ENCODE assay signal across 8 mouse cellular contexts in genomic region chr6:86366125-86366852, GRCm38 (mm10). TPM values are rescaled to one million over a fixed set of nuclear protein-coding genes. Genes with fewer than 3 reads are reported as not detected.
DNase-seq lines count a peak whose midpoint lies in the region; ATAC-seq and TF ChIP-seq lines count a peak whose summit lies in the region.

No protein-coding gene starts in this region.

- no peaks in the 10 kb centered on the region for H3K9me3 ChIP-seq in embryonic facial prominence, embryonic 12.5 days

- H3K4me1 ChIP-seq in embryonic facial prominence, embryonic 12.5 days: peaks cover 17% of the 10 kb centered on the region
- 0 out of 2 replicates have a peak, but pooled peaks cover 6% of the 10 kb centered on the region for H3K4me1 ChIP-seq in lung, adult 2 months (ENCODE audit: control insufficient read depth, insufficient read depth, low read length)

- H3K27me3 ChIP-seq in C2C12 (ENCODE audit: control insufficient read depth, insufficient read depth, insufficient read length): no peaks in the 10 kb centered on the region
- H3K27me3 ChIP-seq in embryonic facial prominence, embryonic 12.5 days: no peaks in the 10 kb centered on the region

- peaks cover 16% of the 10 kb centered on the region for H3K79me2 ChIP-seq in C2C12 (ENCODE audit: control insufficient read depth, insufficient read depth)

- H3K27ac ChIP-seq in embryonic facial prominence, embryonic 12.5 days: peak overlapping the region; percentile 74

- peaks cover 17% of the 10 kb centered on the region for H3K36me3 ChIP-seq in C2C12 (ENCODE audit: control insufficient read depth, insufficient read depth)
- H3K36me3 ChIP-seq in embryonic facial prominence, embryonic 12.5 days: peaks cover 7% of the 10 kb centered on the region; the same call in 1 of the 2 replicates

- peak overlapping the region; percentile 81 for H3K4me2 ChIP-seq in embryonic facial prominence, embryonic 12.5 days (replicated peaks)

- DNase-seq in adrenal gland, adult 18-20 months (ENCODE audit: low spot score in 2 of 2): peak; percentile 63 to 76
- peak; percentile 71 to 81 for DNase-seq in heart, postnatal 10 days
- DNase-seq in kidney, postnatal 4 days: peak; percentile 52 to 65
- DNase-seq in lung, adult 2 months: peak; percentile 52
- DNase-seq in right cerebral cortex, postnatal 25 days: peak; percentile 43

- no peak for ATAC-seq in embryonic facial prominence, embryonic 12.5 days (ENCODE audit: insufficient number of reproducible peaks, insufficient read depth, low FRiP score, low TSS enrichment)
- no peak for ATAC-seq in monocyte, adult 5-6 weeks (replicated peaks; ENCODE audit: insufficient number of reproducible peaks, low FRiP score, low TSS enrichment, poor library complexity, severe bottlenecking)

- H3K4me3 ChIP-seq in C2C12 (ENCODE audit: insufficient read depth, poor library complexity, severe bottlenecking): peak overlapping the region; percentile 63
- H3K4me3 ChIP-seq in embryonic facial prominence, embryonic 12.5 days: peak overlapping the region; percentile 68
- H3K4me3 ChIP-seq in lung, adult 2 months (replicated peaks; ENCODE audit: extremely low read depth, low read depth, low read length): peak overlapping the region; percentile 66

- peak overlapping the region; percentile 73 for H3K9ac ChIP-seq in embryonic facial prominence, embryonic 12.5 days

- H3ac ChIP-seq in C2C12 (ENCODE audit: control insufficient read depth, insufficient read length, low read depth): peak overlapping the region; percentile 71

- intact Hi-C loops in heart, postnatal 10 days (cut with DNase I): loop anchor here (10.0 kb wide), 1 partner anchor 431 kb away; no protein-coding TSS in a partner anchor

- 45% methylated on average over 25 of the region's 25 CpGs for WGBS in embryonic facial prominence, embryonic 12.5 days
- WGBS in lung, adult 2 months: 37% methylated on average over 25 of the region's 25 CpGs

- TF ChIP-seq CTCF in C2C12 (IDR thresholded peaks at IDR 0.05; ENCODE audit: control insufficient read depth, insufficient read depth, insufficient read length): no peak
- no peak for TF ChIP-seq CTCF in lung, adult 2 months (IDR thresholded peaks at IDR 0.05; ENCODE audit: insufficient read depth, low read length)

- H3K79me3 ChIP-seq in C2C12 (ENCODE audit: low read depth): peaks cover 3% of the 10 kb centered on the region

- no peak for TF ChIP-seq POLR2A in lung, adult 2 months (IDR thresholded peaks at IDR 0.05; ENCODE audit: borderline replicate concordance, extremely low read depth, low read depth, low read length)

TF ChIP-seq in C2C12, 6 proteins besides CTCF, POLR2A, EP300 and RAD21:
- TF ChIP-seq MYOD1 (IDR thresholded peaks at IDR 0.05; ENCODE audit: control insufficient read depth, insufficient read length, low read depth): no peak
- no peak for TF ChIP-seq CEBPB (IDR thresholded peaks at IDR 0.05; ENCODE audit: low read depth)
- no peak for TF ChIP-seq USF1 (IDR thresholded peaks at IDR 0.05; ENCODE audit: low read depth)
- no peak for TF ChIP-seq MYOG (IDR thresholded peaks at IDR 0.05; ENCODE audit: control insufficient read depth, extremely low read depth, insufficient read length)
- TF ChIP-seq FOSL1 (IDR thresholded peaks at IDR 0.05; ENCODE audit: insufficient read depth, low read length, poor library complexity, severe bottlenecking): no peak
- TF ChIP-seq MAX (IDR thresholded peaks at IDR 0.05): no peak

RNA-seq across cellular contexts. Expression of gene Fam136a, which starts 0.8 kb away (rescaled TPM):
- 32.0 TPM for polyA plus RNA-seq in C2C12 (2012; fragmentation: generic; extraction: Trizol)
- 10 to 100 TPM; 51.0 to 78.9 TPM for total RNA-seq in adrenal gland, adult 18-20 months (2021)
- polyA plus RNA-seq in embryonic facial prominence, embryonic 12.5 days (2016; fragmentation: Nextera tagmentation; extraction: Ambion mirVana): 132 and 137 TPM in 2 replicates
- total RNA-seq in heart, postnatal 10 days (2021): 10 to 100 TPM; 26.4 to 31.3 TPM
- polyA plus RNA-seq in lung, adult 2 months (2012; rRNA removed): 8.3 and 8.5 TPM in 2 replicates
- 10.1 to 17.5 TPM (median 14.1 TPM) in 3 replicates for total RNA-seq in monocyte, adult 5-6 weeks (2017)

RNA-seq across cellular contexts. Expression of gene Snrpg, which starts 4.8 kb away (rescaled TPM):
- polyA plus RNA-seq in C2C12 (2012; fragmentation: generic; extraction: Trizol): 354 TPM
- total RNA-seq in adrenal gland, adult 18-20 months (2021): 100 to 1,000 TPM; 115 to 384 TPM
- 637 and 711 TPM in 2 replicates for polyA plus RNA-seq in embryonic facial prominence, embryonic 12.5 days (2016; fragmentation: Nextera tagmentation; extraction: Ambion mirVana)
- total RNA-seq in heart, postnatal 10 days (2021): 10 to 100 TPM; 64.9 to 74.6 TPM
- polyA plus RNA-seq in lung, adult 2 months (2012; rRNA removed): 30.3 and 36.8 TPM in 2 replicates
- 46.0 to 69.5 TPM (median 61.3 TPM) in 3 replicates for total RNA-seq in monocyte, adult 5-6 weeks (2017)

RNA-seq across cellular contexts. Expression of gene Pcyox1, which starts 30.7 kb away (rescaled TPM):
- polyA plus RNA-seq in C2C12 (2012; fragmentation: generic; extraction: Trizol): 23.7 TPM
- total RNA-seq in adrenal gland, adult 18-20 months (2021): 100 to 1,000 TPM; 114 to 221 TPM
- polyA plus RNA-seq in embryonic facial prominence, embryonic 12.5 days (2016; fragmentation: Nextera tagmentation; extraction: Ambion mirVana): 85.3 and 86.4 TPM in 2 replicates
- total RNA-seq in heart, postnatal 10 days (2021): 10 to 100 TPM; 62.8 to 70.7 TPM
- polyA plus RNA-seq in lung, adult 2 months (2012; rRNA removed): 25.6 and 28.6 TPM in 2 replicates
- total RNA-seq in monocyte, adult 5-6 weeks (2017): 31.6 to 40.4 TPM (median 36.6 TPM) in 3 replicates

RNA-seq across cellular contexts. Expression of gene Tia1, which starts 37.7 kb away (rescaled TPM):
- polyA plus RNA-seq in C2C12 (2012; fragmentation: generic; extraction: Trizol): 12.9 TPM
- total RNA-seq in adrenal gland, adult 18-20 months (2021): 10 to 100 TPM; 40.3 to 56.3 TPM
- polyA plus RNA-seq in embryonic facial prominence, embryonic 12.5 days (2016; fragmentation: Nextera tagmentation; extraction: Ambion mirVana): 318 and 338 TPM in 2 replicates
- 10 to 100 TPM; 43.1 to 54.0 TPM for total RNA-seq in heart, postnatal 10 days (2021)
- polyA plus RNA-seq in lung, adult 2 months (2012; rRNA removed): 12.8 and 22.0 TPM in 2 replicates
- total RNA-seq in monocyte, adult 5-6 weeks (2017): 51.4 to 98.7 TPM (median 74.8 TPM) in 3 replicates
